Mouse (Mus musculus) C2C12 (cell line): ENCODE measurements around the gene Efhd2. TPM values are rescaled to one million over a fixed set of nuclear protein-coding genes. Genes with fewer than 3 reads are reported as not detected.

Experiments used
- H3K27me3 ChIP-seq: one replicate; pipeline ENCODE4 v1.6.1; 2011; ENCODE audit not compliant: control insufficient read depth, insufficient read depth, insufficient read length
- H3K36me3 ChIP-seq: one replicate; pipeline ENCODE4 v1.6.1; 2011; ENCODE audit not compliant: control insufficient read depth, insufficient read depth
- H3K4me3 ChIP-seq: one replicate; pipeline ENCODE4 v1.5.1; 2011; ENCODE audit warnings: mild to moderate bottlenecking, control low read depth; ENCODE audit not compliant: poor library complexity, insufficient read depth, severe bottlenecking
- H3K79me2 ChIP-seq: one replicate; pipeline ENCODE4 v1.6.1; 2011; ENCODE audit not compliant: control insufficient read depth, insufficient read depth
- H3K79me3 ChIP-seq: one replicate; pipeline ENCODE4 v1.6.1; 2011; ENCODE audit warnings: low read depth, control low read depth
- H3ac ChIP-seq: one replicate; pipeline ENCODE3; 2011; ENCODE audit warnings: low read depth; ENCODE audit not compliant: control insufficient read depth, insufficient read length
- CEBPB ChIP-seq: IDR thresholded peaks from one replicate; pipeline ENCODE4 v1.6.1; 2011; ENCODE audit warnings: low read depth, mild to moderate bottlenecking, control low read depth, moderate library complexity
- CTCF ChIP-seq: IDR thresholded peaks from one replicate; pipeline ENCODE4 v1.5.1; 2011; ENCODE audit not compliant: control insufficient read depth, insufficient read depth, insufficient read length
- FOSL1 ChIP-seq: IDR thresholded peaks from one replicate; pipeline ENCODE4 v1.8.0; 2011; ENCODE audit warnings: mild to moderate bottlenecking, low read length; ENCODE audit not compliant: poor library complexity, insufficient read depth, severe bottlenecking
- MAX ChIP-seq: IDR thresholded peaks from one replicate; pipeline ENCODE4 v1.6.1; 2011; ENCODE audit warnings: mild to moderate bottlenecking, control low read depth
- MYOD1 ChIP-seq: IDR thresholded peaks from one replicate; pipeline ENCODE4 v1.6.1; 2011; ENCODE audit warnings: low read depth; ENCODE audit not compliant: control insufficient read depth, insufficient read length
- MYOG ChIP-seq: IDR thresholded peaks from one replicate; pipeline ENCODE4 v1.6.1; 2011; ENCODE audit not compliant: control insufficient read depth, insufficient read length; ENCODE audit errors: extremely low read depth
- USF1 ChIP-seq: IDR thresholded peaks from one replicate; pipeline ENCODE4 v1.6.1; 2011; ENCODE audit warnings: low read depth, mild to moderate bottlenecking, control low read depth, moderate library complexity
- polyA plus RNA-seq: library from polyadenylated mRNA; unstranded; fragments of >200 nt; fragmentation: generic; extraction: Trizol; gene quantifications from one replicate; pipeline ENCODE4 v1.2.1, GENCODE M21; 2012; ENCODE audit warnings: missing spikeins

The Efhd2 gene
- polyA plus RNA-seq, 1 experiment = 45.1 TPM

GRCm38 (mm10) chr4:141809850-141810464, 64.8 kb downstream of the Efhd2 start:
- Histone ChIP-seq H3K79me2 (no peaks in the 10 kb centered on the region), H3K36me3 (peaks cover 13% of the 10 kb centered on the region)

More at GRCm38 (mm10) chr4:141809850-141810464, 64.8 kb downstream of the Efhd2 start:
- Histone ChIP-seq H3ac (no peak overlapping the region), H3K4me3 (no peak overlapping the region), H3K27me3 (no peaks in the 10 kb centered on the region), H3K79me3 (no peaks in the 10 kb centered on the region)
- TF ChIP-seq FOSL1 (no peak), CEBPB (no peak), MYOD1 (no peak), CTCF (no peak), MAX (no peak), USF1 (no peak), MYOG (no peak)

Other genes starting within 250 kb of the Efhd2 start
- 13.1 TPM for gene Plekhm2, start 210.0 kb downstream of the Efhd2 start, polyA plus RNA-seq
- gene Rsc1a1, start 189.3 kb downstream of the Efhd2 start, polyA plus RNA-seq = 5.4 TPM
- gene Ddi2, start 151.5 kb downstream of the Efhd2 start, polyA plus RNA-seq = 12.8 TPM
- not detected for gene Agmat, start 128.2 kb downstream of the Efhd2 start, polyA plus RNA-seq
- gene Dnajc16, start 84.0 kb downstream of the Efhd2 start, polyA plus RNA-seq = 5.2 TPM
- 17.0 TPM for gene Casp9, start 81.3 kb downstream of the Efhd2 start, polyA plus RNA-seq
- gene Cela2a, start 48.8 kb downstream of the Efhd2 start, polyA plus RNA-seq = not detected
- gene Ctrc, start 28.6 kb downstream of the Efhd2 start, polyA plus RNA-seq = not detected
- gene Fhad1, start 140.2 kb upstream of the Efhd2 start, polyA plus RNA-seq = 0.07 TPM
- not detected for gene Tmem51, start 209.4 kb upstream of the Efhd2 start, polyA plus RNA-seq